Mouse (Mus musculus): Measurements from ENCODE around the gene Alx3.

Alx3 gene

DNA sequence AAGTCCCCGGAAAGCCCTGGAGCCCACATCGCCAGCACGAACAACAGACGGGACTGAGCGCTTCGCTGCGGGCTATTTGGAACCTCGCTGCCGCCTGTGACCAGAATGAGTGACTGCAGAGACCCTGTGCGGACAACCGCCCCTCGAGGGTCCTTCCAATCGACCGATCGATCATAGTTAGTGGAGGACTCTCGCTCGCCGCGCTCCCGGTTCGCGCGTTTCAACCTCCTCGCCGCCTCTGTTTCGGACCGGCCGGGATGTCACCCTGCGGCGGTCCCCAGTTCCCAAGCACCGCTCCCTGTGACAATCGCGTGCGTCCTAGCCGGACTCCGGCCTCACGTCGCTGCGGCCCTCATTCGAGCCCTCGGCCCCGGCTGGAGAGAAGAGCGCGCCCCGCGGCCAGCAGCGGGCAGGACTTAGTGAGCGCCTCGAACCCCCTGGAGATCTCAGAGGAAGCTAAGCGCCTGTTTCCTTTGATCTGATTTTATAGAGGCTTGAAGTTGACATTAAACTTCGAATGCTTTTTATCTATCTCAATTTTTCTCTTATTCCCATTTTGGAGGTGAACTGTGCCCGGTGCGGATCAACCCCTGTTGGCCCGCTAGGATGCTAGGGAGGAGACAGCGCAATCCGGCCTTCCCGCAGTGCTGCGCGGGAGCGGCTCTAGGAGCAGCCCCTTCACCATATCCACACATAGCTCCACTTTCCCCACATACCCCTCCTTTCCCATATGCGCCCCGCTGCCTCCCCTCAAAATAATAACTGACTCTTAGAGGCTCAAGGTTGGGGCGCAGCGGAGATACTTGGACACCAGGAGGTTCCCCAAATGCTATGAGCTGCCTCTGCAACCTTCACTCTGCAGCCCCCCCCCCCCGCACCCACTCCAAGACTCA, 11.7 kb upstream of the Alx3 start:
- DNase-seq (ENCODE audit: low spot score) = peak; percentile 10

DNA sequence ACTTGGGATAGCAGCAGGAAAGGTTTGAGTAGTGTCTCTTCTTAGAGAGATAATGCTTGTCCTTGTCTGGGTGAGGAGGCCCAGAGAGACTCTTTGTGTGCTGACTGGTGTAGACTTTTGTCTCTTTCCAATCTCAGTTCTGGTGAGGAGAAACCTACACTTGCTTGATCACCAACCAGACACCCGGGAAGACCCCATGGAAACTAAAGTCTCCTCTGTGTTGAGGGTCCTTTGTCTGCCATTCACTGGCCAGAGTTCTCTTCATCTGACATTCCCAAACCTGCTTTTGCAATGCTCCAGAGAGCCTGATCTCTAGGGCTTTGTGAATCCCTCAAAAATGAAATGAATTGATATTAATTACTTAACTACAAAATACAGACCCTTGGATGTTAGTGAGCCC, 10.9 kb upstream of the Alx3 start:
- DNase-seq (ENCODE audit: low spot score) = no peak

DNA sequence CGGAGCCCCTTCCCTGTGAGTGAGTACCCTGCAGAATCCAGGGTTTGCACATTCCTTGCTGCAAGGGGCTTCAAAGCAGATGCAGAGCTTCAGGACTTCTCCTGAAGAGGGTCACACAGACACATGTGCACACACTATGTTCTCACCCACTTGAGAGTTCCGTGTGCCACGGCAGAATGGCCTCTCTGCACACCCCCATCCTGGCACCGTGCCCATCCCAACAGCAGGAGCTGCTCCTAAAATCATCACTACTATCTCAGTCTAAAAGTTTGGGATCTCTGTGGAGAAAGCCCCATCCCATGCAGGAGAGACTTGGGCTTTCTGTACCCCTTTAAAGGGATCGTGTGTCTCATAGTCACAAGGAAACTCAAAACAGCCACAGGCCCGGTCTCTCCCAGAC, 8.3 kb upstream of the Alx3 start:
- DNase-seq (ENCODE audit: low spot score) = no peak

DNA sequence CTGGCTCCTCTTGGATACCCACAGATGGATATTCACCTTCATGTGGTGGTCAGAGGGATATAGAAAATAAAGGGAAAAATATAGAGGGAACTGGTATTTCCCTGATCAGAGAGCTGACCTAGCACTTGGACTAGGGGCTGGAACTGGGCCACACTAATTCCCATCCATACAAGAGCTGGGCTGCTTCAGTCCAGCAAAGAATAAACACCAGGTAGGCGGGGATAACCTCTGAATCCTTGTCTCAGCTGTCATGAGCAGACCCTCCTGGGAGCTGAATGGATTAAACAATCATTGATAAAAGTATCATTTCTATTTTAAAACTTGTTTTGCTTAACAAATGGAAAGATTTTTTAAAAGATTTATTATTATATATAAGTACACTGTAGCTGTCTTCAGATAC, 3.2 kb upstream of the Alx3 start:
- DNase-seq (ENCODE audit: low spot score) = no peak

DNA sequence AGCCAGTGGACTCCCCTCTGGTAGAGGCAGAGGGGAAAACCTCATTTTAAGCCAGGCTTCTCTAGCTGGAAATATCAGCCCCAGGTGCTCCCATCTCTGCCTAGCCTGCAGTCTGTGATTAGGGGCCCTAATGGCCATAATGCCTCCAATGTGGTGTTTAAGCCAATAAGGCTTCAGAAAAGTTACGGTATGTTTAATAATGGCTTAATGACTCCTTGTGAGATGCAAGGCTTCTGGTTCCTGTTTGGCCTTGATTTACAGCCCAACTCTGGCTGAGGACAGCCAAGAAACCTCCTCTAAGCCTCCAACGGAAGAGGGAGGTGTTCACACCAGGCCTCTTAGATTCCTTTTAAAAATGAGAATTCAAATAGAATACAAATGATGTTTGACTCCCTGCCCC, 1.2 kb upstream of the Alx3 start:
- DNase-seq (ENCODE audit: low spot score) = no peak

DNA sequence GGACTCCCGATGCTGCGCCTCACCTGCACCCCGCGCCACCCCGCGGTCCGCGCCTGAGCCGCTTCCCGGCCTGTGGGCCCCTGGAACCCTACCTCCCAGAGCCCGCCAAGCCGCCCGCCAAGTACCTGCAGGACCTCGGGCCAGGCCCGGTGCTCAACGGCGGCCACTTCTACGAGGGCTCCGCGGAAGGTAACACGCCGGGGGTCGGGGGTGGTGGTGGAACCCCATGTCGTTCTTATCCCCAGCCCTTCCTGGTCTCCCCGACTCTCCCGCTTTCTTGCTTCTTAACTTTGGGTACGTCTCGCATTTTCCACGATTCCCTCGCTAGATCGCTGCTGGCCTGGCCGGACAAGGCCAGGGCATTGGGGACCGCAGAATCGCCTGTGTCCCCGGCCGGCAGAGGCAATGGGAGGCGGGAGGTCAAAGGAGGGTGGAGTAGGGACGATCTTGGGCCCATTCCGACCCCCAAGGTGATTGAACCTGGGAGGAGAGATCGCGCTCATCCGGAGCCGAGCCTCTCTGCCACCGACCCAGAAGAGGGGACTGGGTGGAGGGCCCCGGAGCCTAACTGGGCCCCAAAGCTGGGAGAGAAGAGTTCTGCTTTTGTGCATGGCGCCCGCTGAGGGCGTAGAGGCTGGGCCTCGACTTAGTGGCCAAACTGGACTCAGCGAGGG, 570 bp downstream of the Alx3 start:
- DNase-seq (ENCODE audit: low spot score) = no peak

DNA sequence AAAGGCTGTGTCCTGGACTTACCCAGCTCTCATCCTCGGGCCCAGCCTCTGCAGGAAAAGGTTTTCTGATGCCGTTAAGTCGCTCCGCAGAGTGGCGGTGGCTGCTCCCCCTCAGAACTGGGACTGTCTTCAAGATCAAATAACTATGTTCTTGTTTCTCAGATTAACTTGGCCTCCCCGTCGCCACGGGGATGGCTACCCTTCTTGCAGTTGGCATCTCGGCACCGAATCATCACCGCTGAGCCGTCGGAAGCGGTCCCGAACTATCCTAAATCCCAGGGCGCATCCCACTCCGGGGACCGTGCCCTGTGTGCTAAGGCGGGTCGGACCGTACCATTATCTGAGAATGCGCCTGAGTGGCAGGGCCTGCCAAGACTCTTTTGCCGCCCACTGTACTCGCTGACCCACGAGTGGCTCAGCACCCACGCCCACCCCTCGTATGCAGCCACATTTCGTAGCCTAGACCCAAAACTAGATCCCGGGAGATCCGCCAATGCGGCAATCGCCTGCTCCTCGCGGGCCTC, 1.2 kb downstream of the Alx3 start:
- DNase-seq (ENCODE audit: low spot score) = no peak

DNA sequence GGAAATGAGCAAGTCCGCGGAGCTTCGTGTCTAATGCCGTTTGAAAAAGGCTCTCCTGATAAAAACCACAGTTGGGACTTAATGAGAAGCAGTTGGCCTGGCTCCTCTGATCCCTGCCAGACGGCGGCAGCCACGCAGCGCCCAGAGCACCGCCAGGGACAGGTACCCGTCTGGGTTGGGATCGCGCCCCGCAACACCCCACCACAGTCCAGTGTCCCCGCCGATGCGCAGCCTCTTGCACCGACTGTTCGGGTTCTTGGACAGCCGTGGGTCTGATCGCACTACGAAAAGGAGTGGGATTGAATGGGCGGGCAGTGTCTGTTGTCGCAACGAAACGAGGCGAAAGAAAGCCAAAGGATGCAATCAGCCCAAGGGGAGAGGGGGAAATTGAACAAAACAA, 1.7 kb downstream of the Alx3 start:
- DNase-seq (ENCODE audit: low spot score) = no peak

DNA sequence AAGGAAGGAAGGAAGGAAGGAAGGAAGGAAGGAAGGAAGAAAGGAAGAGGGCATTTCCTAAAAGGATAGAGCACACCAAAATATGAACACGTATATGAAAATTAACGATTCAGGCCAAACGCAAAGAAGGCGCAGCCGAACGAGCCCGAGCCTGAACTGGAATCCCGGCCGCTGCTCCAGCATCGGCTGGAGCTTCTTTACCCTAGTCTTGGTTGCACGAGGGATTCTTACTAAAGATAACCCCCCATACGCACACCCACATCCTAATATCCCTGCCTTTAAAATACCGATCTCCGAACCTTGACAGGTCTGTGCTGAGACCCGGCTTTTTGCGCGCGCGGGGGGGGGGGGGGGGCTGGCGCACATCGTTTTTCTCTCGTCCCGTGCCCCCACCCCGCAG, 2.3 kb downstream of the Alx3 start:
- no peak for DNase-seq (ENCODE audit: low spot score)

DNA sequence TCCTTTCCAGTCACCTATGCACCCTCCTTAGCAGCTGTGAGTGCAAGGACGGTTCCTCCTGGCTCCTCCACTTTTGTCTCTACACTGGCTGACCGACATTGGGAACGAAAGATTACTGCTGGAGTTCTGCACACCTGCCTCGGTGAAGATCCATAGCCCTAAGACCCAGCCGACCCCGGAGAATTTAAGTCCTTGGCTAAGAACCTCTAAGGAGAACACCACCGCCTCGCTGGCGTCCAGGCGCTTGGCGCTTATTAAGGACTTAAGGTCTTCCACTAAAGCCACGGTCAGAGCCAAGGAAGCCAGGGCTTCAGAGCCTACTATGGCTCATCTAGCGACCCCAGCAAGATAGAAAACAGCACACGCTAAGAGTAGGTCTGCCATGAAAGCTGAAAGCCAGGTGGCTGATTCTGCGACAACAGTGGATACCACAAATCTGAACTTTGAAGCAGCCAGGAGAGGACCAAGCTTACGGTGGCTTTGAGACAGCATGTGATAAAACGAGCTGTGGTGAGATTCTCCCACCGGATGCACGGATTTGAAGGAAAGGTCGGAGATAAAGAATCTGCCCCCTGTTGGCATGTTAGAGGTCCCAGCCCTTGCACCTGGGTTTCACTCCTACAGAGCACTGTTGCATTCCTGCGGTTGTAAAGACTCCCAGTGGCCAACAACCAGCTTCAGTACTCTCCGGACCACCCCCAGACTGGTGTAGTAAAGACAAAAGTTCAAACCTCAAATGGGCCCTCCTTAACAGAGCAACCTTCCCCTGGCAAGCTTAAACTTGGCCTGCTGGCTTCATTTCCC, 3.0 kb downstream of the Alx3 start:
- no peak for DNase-seq (ENCODE audit: low spot score)

DNA sequence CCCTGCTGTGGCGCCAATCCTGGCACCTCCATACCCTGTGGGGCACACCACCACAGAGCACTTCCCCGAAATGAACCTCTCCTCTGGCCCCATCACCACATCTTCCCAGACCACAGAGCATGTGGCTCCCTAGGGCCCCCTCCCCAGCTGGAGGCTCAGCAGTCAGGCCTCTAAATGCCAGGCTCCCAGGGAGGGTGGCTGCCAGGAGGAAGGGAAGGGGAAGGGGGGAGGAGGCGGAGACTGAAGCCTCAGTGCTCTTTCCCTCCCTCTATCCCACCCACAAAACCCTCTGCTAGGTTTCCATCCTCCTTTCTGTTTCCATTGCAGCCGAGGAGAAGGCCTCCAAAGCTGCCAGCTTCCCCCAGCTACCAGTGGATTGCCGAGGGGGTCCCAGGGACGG, 5.3 kb downstream of the Alx3 start:
- no peak for DNase-seq (ENCODE audit: low spot score)

DNA sequence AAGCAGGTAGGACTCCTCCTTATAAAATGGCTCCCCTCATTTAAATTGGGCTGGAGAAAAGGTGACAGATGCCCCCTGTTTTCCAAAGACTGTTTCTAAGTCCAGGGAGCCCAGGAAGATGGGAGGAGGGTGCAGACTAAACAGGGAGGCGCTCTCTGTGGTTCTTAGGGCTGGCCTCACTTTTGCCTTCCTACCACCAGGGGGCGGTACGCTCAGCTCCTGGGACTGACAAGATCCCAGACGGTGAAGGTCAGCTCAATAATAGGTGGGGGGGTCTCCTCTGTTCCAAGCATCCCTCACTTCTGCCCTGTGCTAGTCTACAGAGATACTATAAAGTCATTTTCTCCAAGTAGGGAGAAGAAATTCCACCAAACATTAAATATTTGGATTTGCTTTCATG, 10.5 kb downstream of the Alx3 start:
- DNase-seq (ENCODE audit: low spot score) = peak; percentile 52

DNA sequence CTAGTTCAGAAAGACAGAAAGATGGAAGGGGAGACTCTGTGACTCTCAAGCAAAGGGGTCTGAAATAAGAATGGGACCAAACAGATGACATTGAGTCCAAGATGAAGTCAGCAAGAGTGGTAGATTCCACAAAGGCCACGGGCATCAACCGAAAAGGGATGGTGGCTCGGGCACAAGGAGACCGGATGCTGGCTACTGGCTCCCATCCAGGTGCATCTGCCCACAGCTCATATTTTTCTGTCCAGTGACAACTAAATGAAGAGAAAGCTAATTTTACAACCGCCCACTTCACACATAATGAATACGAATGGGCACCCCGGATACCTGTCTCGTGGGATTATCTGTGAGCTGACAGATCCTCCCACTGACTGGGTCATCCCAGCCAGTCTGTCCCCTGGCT, 12.4 kb downstream of the Alx3 start:
- DNase-seq (ENCODE audit: low spot score) = no peak

DNA sequence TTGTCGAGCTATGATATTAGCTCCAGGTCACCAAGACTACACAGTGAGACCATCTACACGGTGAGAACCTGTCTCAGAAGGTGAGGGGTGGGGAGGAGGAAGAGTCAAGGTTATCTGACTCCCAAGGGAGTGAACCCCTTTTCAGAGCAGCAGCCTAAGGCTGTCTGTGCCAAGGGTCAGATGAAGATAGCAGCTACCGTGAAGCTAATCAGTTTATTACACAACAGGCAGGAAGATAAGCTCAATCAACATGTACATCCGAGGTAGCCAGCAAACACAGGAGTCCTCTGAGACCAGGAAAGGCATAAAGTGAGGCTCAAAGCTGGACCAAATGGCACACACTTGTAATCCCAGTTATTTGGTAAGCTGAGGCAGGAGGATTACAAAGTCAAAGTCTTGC, 14.0 kb downstream of the Alx3 start:
- DNase-seq (ENCODE audit: low spot score) = no peak

DNA sequence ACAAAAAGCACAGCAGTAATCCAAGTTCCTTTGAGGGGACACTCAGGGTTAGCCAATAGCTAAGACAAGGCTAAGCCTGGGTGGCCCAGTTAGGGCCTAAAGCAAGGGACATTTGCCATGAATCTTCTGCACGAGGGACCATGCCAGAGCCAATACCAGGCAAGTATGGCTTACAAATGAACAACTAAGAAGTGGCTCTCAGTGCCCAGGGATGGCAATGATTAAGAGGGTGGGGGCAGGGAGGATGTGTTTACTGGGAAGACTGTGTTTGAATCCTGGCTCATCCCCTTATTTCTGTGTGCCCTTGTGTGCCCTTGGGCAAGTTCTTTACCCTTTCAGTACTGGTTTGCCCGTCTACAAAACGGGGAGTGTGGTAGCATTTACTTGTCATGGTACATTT, 14.5 kb downstream of the Alx3 start:
- no peak for DNase-seq (ENCODE audit: low spot score)

DNA sequence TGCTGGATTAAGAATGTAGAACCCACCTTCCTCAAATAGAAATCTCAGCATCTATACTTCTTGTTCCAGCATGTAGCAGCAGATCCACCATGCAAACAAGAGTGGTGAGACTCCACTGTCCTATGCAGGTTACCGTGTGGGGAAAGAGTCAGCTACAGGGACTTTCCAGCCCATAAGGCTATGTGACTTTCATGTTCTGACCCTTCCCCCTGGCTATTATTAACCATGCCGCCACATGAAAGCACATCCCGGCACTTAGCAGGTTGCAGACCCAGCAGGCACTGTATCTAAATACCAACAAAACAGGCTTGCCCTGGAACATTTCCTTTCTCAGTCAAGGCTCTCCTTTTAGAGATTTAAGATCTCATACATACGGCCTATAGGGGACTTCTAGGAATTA, 16.6 kb downstream of the Alx3 start:
- no peak for DNase-seq (ENCODE audit: low spot score)

DNA sequence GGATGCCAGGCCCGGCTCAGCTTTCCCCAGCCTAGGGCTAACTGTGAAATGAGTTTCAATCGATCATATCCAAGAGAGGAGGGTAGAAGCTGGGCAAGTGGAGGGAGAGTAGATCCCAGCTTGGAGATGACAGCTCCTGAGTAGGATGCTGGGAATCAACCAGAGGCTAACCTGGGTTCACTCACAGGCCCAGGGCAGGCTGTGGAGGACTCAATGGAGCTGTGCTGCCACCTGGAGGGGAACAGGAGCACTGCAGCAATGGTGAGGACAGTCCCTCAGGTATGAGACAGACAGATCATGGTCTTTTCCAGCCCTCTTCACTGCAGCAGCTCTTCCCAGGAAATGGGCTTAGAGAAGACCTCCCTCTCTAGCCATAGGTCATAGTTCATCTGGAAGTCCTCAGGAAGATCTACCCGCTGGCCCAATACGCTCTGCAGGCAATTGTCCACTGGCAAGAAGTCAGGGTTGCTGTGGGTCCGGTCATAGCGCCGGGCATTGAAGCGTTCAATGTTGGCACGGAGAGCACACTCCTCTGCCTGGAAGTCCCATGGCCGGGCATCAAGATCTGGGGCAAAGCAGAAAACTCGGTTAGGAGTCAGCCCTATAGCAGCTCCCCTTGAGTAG, 18.2 kb downstream of the Alx3 start:
- peak; percentile 54 for DNase-seq (ENCODE audit: low spot score)

DNA sequence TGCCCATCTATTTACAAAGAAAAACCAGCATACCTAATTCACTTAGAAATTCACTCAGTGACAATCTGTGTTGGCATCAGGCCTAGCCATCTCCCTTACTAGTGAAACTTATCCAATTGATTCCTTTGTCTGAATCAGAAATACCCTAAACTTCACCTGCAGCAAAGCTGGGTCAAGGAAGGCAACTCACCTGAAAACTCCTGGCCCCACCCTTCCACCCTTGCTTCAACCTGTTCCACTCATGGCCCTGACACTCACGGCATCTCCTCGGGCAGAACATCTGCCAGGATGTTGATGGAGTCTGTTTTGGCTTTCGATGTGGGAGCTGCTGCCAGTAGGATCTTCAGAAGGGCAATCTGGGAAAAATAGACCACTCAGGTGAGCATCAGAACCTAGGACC, 23.0 kb downstream of the Alx3 start:
- no peak for DNase-seq (ENCODE audit: low spot score)

DNA sequence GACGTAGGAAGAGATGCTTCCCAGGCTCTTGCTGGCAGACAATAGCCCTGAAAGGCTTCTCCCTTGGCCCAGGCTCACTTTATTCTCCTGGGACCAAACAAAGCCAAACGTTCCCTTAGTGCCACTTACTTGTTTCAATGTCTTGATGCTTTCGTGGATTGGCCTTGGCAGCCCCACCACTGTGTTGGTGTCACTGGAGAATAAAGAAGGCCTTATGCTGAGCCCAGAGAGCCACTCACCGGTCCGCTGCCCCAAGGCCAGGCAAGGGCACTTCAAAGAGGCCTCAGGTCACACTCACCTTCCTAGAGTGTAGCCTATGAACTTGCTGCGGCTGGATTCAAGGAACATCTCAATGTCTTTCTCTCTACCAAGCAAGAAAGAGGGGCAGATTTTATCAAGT, 25.1 kb downstream of the Alx3 start:
- DNase-seq (ENCODE audit: low spot score) = no peak

DNA sequence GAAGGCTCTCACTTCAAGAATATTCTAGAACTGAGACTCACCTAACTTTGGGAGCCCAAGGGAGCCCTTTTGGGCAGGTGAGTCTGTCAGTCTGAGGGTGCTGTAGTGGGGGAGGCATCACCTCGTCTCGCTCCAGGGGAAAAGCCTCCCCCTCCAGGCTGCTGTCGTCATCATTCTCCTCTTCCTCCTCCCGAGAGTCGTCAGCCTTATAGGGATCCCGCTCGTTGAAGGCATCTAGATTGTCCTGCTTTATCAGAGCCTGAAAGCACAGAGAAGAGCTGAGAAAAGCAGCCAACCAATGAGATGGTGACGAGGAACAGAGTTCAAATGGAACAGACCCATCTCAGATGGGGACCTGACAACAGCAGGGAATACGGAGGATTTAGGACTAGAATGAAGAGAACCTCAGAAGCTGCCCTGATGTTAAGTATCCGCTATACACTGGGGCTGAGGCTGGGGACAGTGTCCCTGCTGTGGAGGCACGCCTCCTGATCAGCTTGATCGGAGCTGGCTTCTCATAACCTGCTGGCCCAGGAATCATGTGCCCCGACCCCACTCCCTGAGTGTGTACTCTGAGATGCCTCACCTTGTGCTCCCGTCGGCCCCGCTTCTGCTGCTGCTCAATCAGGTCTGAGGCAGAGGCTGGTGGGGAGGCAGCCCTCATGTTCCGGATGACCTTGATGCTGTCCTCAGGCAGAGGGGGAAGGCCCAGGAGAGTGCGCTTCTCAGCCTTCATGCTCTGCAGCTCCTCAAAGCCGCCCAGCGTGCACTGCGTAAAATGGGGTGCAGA, 26.6 kb downstream of the Alx3 start:
- DNase-seq (ENCODE audit: low spot score) = no peak

DNA sequence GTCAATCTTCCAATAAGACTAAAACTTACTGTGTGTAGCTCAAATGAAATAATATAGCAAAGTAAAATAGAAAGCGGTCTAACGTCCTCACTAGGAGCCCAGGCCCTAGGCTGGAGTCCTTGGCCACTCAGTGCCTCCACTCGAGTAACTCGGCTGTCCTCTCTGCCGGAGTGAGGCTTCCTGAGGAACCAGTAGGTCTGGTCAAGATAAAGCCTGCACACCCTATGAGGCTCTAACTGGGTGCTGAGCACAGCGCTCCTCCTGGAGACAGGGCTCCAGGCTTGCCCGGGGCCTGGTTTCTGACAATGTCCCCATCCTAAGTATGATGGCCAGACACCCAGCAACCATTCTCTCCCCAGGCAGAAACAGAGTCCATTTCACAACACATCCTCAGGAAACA, 27.7 kb downstream of the Alx3 start:
- DNase-seq (ENCODE audit: low spot score) = no peak

Data from urinary bladder, postnatal 25 days (tissue).